8 mouse cellular contexts compared by ENCODE assay signal in genomic region chr16:10399160-10399559, GRCm38 (mm10). TPM values are rescaled to one million over a fixed set of nuclear protein-coding genes. Genes with fewer than 3 reads are reported as not detected.
DNase-seq lines count a peak whose midpoint lies in the region; ATAC-seq and TF ChIP-seq lines count a peak whose summit lies in the region.

No protein-coding gene starts in this region.

- WGBS in intestine, postnatal 0 days = 31% methylated on average over 7 of the region's 7 CpGs
- 33% methylated on average over 7 of the region's 7 CpGs for WGBS in limb, embryonic 11.5 days
- 19% methylated on average over 7 of the region's 7 CpGs for WGBS in olfactory bulb, adult 2 months
- 36% methylated on average over 7 of the region's 7 CpGs for WGBS in thymus, adult 2 months

- no peak for ATAC-seq in intestine, postnatal 0 days
- ATAC-seq in limb, embryonic 11.5 days (ENCODE audit: insufficient number of reproducible peaks, low FRiP score, low TSS enrichment, low read depth) = no peak

- no peak overlapping the region for H3K4me3 ChIP-seq in intestine, postnatal 0 days (ENCODE audit: low read depth, low read length)
- no peak overlapping the region for H3K4me3 ChIP-seq in limb, embryonic 11.5 days (ENCODE audit: low read depth, low read length)
- no peak overlapping the region for H3K4me3 ChIP-seq in olfactory bulb, adult 2 months (ENCODE audit: insufficient read depth, low read depth, low read length)
- H3K4me3 ChIP-seq in thymus, adult 2 months (ENCODE audit: control insufficient read depth, insufficient read depth, low read length) = no peak overlapping the region

- DNase-seq in 3134 (ENCODE audit: extremely low read depth, insufficient read length, low spot score) = peak; percentile 30
- DNase-seq in NIH3T3 (ENCODE audit: low read depth) = peak; percentile 88
- DNase-seq in cerebellum, adult 8-10 months = peak; percentile 81
- peak; percentile 64 to 81 for DNase-seq in frontal cortex, postnatal 10 days (ENCODE audit: low spot score in 2 of 2)
- DNase-seq in limb, embryonic 11.5 days (ENCODE audit: low spot score) = peak; percentile 94
- DNase-seq in thymus, adult 2 months = peak; percentile 85

- H3K9me3 ChIP-seq in intestine, postnatal 0 days (ENCODE audit: control insufficient read depth) = no peaks in the 10 kb centered on the region
- H3K9me3 ChIP-seq in limb, embryonic 11.5 days (ENCODE audit: control insufficient read depth, low read length) = no peaks in the 10 kb centered on the region

- H3K36me3 ChIP-seq in intestine, postnatal 0 days (ENCODE audit: control insufficient read depth, insufficient read depth) = no peaks in the 10 kb centered on the region
- H3K36me3 ChIP-seq in limb, embryonic 11.5 days (ENCODE audit: control insufficient read depth, insufficient read depth, low read length) = no peaks in the 10 kb centered on the region
- H3K36me3 ChIP-seq in thymus, adult 2 months (ENCODE audit: control insufficient read depth, insufficient read depth, low read length) = no peaks in the 10 kb centered on the region

- H3K4me2 ChIP-seq in intestine, postnatal 0 days (replicated peaks; ENCODE audit: low read depth) = no peak overlapping the region
- H3K4me2 ChIP-seq in limb, embryonic 11.5 days (ENCODE audit: low read depth, severe bottlenecking) = no peak overlapping the region

- 0 out of 2 replicates have a peak, but pooled peaks cover 4% of the 10 kb centered on the region for H3K27me3 ChIP-seq in intestine, postnatal 0 days (replicated peaks; ENCODE audit: control insufficient read depth, insufficient read depth, low read length)
- H3K27me3 ChIP-seq in limb, embryonic 11.5 days (ENCODE audit: control insufficient read depth, insufficient read depth, low read length) = peaks cover 10% of the 10 kb centered on the region
- H3K27me3 ChIP-seq in thymus, adult 2 months (ENCODE audit: control insufficient read depth, insufficient read depth, low read length) = no peaks in the 10 kb centered on the region

- no peak overlapping the region for H3K27ac ChIP-seq in intestine, postnatal 0 days (ENCODE audit: low read depth, low read length)
- no peak overlapping the region for H3K27ac ChIP-seq in limb, embryonic 11.5 days (replicated peaks; ENCODE audit: low read depth, low read length)
- H3K27ac ChIP-seq in olfactory bulb, adult 2 months (ENCODE audit: insufficient read depth, low read depth, low read length) = no peak overlapping the region
- no peak overlapping the region for H3K27ac ChIP-seq in thymus, adult 2 months (ENCODE audit: control insufficient read depth, insufficient read depth, low read length)

- H3K4me1 ChIP-seq in intestine, postnatal 0 days (replicated peaks; ENCODE audit: control insufficient read depth, insufficient read depth, low read length) = no peaks in the 10 kb centered on the region
- peaks cover 5% of the 10 kb centered on the region; the same call in 1 of the 2 replicates for H3K4me1 ChIP-seq in limb, embryonic 11.5 days (ENCODE audit: control insufficient read depth, insufficient read depth, low read length)
- H3K4me1 ChIP-seq in olfactory bulb, adult 2 months (ENCODE audit: control insufficient read depth, insufficient read depth, low read length) = peaks cover 7% of the 10 kb centered on the region; the same call in 1 of the 2 replicates
- H3K4me1 ChIP-seq in thymus, adult 2 months (replicated peaks; ENCODE audit: control insufficient read depth, insufficient read depth, low read length) = no peaks in the 10 kb centered on the region

- peak; percentile 96 for TF ChIP-seq CTCF in intestine, postnatal 0 days (IDR thresholded peaks at IDR 0.05; ENCODE audit: low read depth)
- peak; percentile 57; the same call in 1 of the 2 replicates for TF ChIP-seq CTCF in olfactory bulb, adult 2 months (IDR thresholded peaks at IDR 0.05; ENCODE audit: insufficient read depth, low read depth, low read length)
- peak; percentile 59; the same call in 1 of the 2 replicates for TF ChIP-seq CTCF in thymus, adult 2 months (IDR thresholded peaks at IDR 0.05; ENCODE audit: borderline replicate concordance, control insufficient read depth, extremely low read depth, insufficient read depth, low read length, poor library complexity)

- H3K9ac ChIP-seq in intestine, postnatal 0 days (ENCODE audit: low read depth, low read length) = no peak overlapping the region
- no peak overlapping the region for H3K9ac ChIP-seq in limb, embryonic 11.5 days (ENCODE audit: low read length)

- TF ChIP-seq POLR2A in olfactory bulb, adult 2 months (IDR thresholded peaks at IDR 0.05; ENCODE audit: insufficient read depth, low read depth, low read length) = no peak
- TF ChIP-seq POLR2A in thymus, adult 2 months (IDR thresholded peaks at IDR 0.05; ENCODE audit: control insufficient read depth, extremely low read depth, insufficient read depth, low read length, poor library complexity) = no peak

RNA-seq across cellular contexts. Expression of gene Tekt5, which starts 3.9 kb away (rescaled TPM):
- 0.26 TPM in 1 of 2 replicates, not detected in the other for polyA plus RNA-seq in intestine, postnatal 0 days (2015; fragmentation: Nextera tagmentation; extraction: Ambion mirVana)
- 0.10 TPM in 1 of 2 replicates, not detected in the other for polyA plus RNA-seq in limb, embryonic 11.5 days (2014; fragmentation: Nextera tagmentation; extraction: Ambion mirVana)
- not detected in 2 replicates for polyA plus RNA-seq in olfactory bulb, adult 2 months (2012; ENCODE audit: insufficient read depth, insufficient read length, low replicate concordance, missing spikeins)
- polyA plus RNA-seq in thymus, adult 2 months (2012; rRNA removed) = 1.4 and 1.7 TPM in 2 replicates

RNA-seq across cellular contexts. Expression of gene Nubp1, which starts 12.6 kb away (rescaled TPM):
- polyA plus RNA-seq in intestine, postnatal 0 days (2015; fragmentation: Nextera tagmentation; extraction: Ambion mirVana) = 29.6 and 32.4 TPM in 2 replicates
- polyA plus RNA-seq in limb, embryonic 11.5 days (2014; fragmentation: Nextera tagmentation; extraction: Ambion mirVana) = 87.6 and 89.4 TPM in 2 replicates
- polyA plus RNA-seq in olfactory bulb, adult 2 months (2012; ENCODE audit: insufficient read depth, insufficient read length, low replicate concordance, missing spikeins) = not detected in 2 replicates
- 62.3 and 67.4 TPM in 2 replicates for polyA plus RNA-seq in thymus, adult 2 months (2012; rRNA removed)

RNA-seq across cellular contexts. Expression of gene Tvp23a, which starts 48.0 kb away (rescaled TPM):
- polyA plus RNA-seq in intestine, postnatal 0 days (2015; fragmentation: Nextera tagmentation; extraction: Ambion mirVana) = 1.7 and 1.9 TPM in 2 replicates
- polyA plus RNA-seq in limb, embryonic 11.5 days (2014; fragmentation: Nextera tagmentation; extraction: Ambion mirVana) = 18.5 and 19.4 TPM in 2 replicates
- not detected in 2 replicates for polyA plus RNA-seq in olfactory bulb, adult 2 months (2012; ENCODE audit: insufficient read depth, insufficient read length, low replicate concordance, missing spikeins)
- 3.2 and 3.7 TPM in 2 replicates for polyA plus RNA-seq in thymus, adult 2 months (2012; rRNA removed)

Comparison
In these comparisons a context has a peak if more than half of its experiments do, and no peak if none do; other contexts are left out.
1. DNase-seq: peak in every context shown above with its lines; median percentile 94 in limb, embryonic 11.5 days; 88 in NIH3T3; 85 in thymus, adult 2 months; 81 in cerebellum, adult 8-10 months; 72 in frontal cortex, postnatal 10 days; 30 in 3134.